Mouse (Mus musculus) forebrain, postnatal 0 days (tissue): ENCODE measurements around the gene Bsn. TPM values are rescaled to one million over a fixed set of nuclear protein-coding genes. Genes with fewer than 3 reads are reported as not detected.

Source experiments
- ATAC-seq: fragments of 200-750 bp; cut with Nextera tagmentation; 2 replicates; pipeline ENCODE4 v1.8.0; 2017; ENCODE audit warnings: mild to moderate bottlenecking, moderate library complexity
- DNase-seq: peaks from one replicate; pipeline ENCODE4 v3.0.0-alpha.2; 2015
- H3K27ac ChIP-seq: fragments of 300-500 bp; sonication (generic); 2 replicates; pipeline ENCODE4 v1.5.1; 2014; ENCODE audit warnings: low read depth, mild to moderate bottlenecking, antibody characterized with exemption, low read length, moderate library complexity, mixed read lengths
- H3K27me3 ChIP-seq: fragments of 300-500 bp; sonication (generic); 2 replicates; pipeline ENCODE4 v1.6.1; 2014; ENCODE audit warnings: mild to moderate bottlenecking, low read length, mixed read lengths; ENCODE audit not compliant: insufficient read depth
- H3K36me3 ChIP-seq: fragments of 300-500 bp; sonication (generic); 2 replicates; pipeline ENCODE4 v1.6.1; 2014; ENCODE audit warnings: mild to moderate bottlenecking, moderate library complexity; ENCODE audit not compliant: insufficient read depth
- H3K4me1 ChIP-seq: fragments of 300-500 bp; sonication (generic); 2 replicates; pipeline ENCODE4 v1.6.1; 2014; ENCODE audit warnings: antibody characterized with exemption; ENCODE audit not compliant: insufficient read depth
- H3K4me2 ChIP-seq: fragments of 300-500 bp; sonication (generic); 2 replicates; pipeline ENCODE4 v1.6.1; 2014; ENCODE audit warnings: low read depth, mild to moderate bottlenecking, moderate library complexity
- H3K4me3 ChIP-seq: fragments of 300-500 bp; sonication (generic); 2 replicates; pipeline ENCODE4 v1.5.1; 2014; ENCODE audit warnings: low read depth, low read length, mixed read lengths
- H3K9ac ChIP-seq: fragments of 300-500 bp; sonication (generic); 2 replicates; pipeline ENCODE4 v1.6.1; 2014; ENCODE audit warnings: mild to moderate bottlenecking
- H3K9me3 ChIP-seq: fragments of 300-500 bp; sonication (generic); 2 replicates; pipeline ENCODE4 v1.6.1; 2016; ENCODE audit warnings: low read length
- CTCF ChIP-seq: sonication (generic); IDR thresholded peaks from 2 replicates; pipeline ENCODE4 v1.5.1; 2016; ENCODE audit warnings: antibody characterized with exemption, control low read depth, low read depth
- WGBS: fragments of 180-500 bp; shearing (Covaris S2); extraction: QIAGEN DNeasy Blood & Tissue Kit; methylation state at CpG from one replicate; pipeline ENCODE4 v1.1.7; 2014; 5-methylcytosine and 5-hydroxymethylcytosine counted together
- polyA plus RNA-seq: library from polyadenylated mRNA; unstranded; fragments of >200 nt; fragmentation: Nextera tagmentation; extraction: Ambion mirVana; gene quantifications from 2 replicates; pipeline ENCODE4 v1.2.1, GENCODE M21; 2015
- total RNA-seq: library from RNA; depleted of rRNA; stranded (reverse); fragments of >200 nt; gene quantifications from 2 replicates; pipeline ENCODE4 v1.2.3, GENCODE M21; 2014

Gene Bsn
- total and polyA plus RNA-seq, 2 experiments from 2014 or later = 5.5 to 34.1 TPM

DNA sequence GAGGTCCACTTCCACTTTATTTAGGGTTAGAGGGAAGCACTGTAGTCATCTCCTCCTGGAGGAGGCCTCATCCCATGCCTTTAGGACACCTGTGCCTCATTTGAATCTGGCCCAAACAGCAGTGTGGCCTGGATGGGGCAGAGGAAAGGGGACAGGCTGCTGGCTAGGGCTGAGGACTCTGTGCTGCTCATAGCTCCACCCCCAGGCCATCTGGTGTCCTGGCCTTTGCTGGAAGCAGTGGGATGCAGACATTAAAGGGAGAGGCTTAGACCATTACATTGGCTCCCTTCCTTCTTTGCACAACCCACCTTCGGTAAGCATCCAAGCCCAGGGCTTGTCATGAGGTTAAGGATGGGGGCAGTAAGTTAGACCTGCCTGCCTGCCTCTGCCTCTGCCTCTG lies 56.7 kb downstream of the Bsn start:
- DNase-seq (no peak), ATAC-seq (no peak)
- TF ChIP-seq CTCF = no peak
- H3K4me1 ChIP-seq = no peaks in the 10 kb centered on the region
- WGBS = 64% methylated on average over 1 of the region's 1 CpGs
- no peaks in the 10 kb centered on the region for H3K27me3 ChIP-seq
- H3K36me3 ChIP-seq = peaks cover 13% of the 10 kb centered on the region; the same call in 1 of the 2 replicates
- H3K27ac ChIP-seq = no peak overlapping the region
- H3K9me3 ChIP-seq = no peaks in the 10 kb centered on the region
- no peak overlapping the region for H3K4me3 ChIP-seq
- H3K9ac ChIP-seq = no peak overlapping the region
- H3K4me2 ChIP-seq = no peak overlapping the region

DNA sequence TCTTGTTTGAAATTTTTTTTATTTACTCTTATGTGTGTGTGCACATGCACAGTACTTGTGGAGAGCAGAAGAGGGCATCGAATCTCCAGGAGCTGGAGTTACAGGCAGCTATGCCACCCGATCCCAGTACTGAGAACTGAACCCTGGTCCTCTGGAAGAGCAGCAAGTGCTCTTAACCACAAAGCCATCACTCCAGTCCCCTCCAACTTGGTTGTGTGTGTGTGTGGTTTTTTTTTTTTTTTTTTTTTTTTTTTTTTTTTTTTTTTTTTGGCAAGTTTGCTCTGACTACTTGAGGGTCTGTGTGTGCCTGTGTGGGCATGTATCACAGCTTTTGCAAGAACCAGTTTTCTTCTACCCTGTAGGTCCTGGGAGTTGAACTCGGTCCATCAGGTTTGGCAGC lies 57.8 kb downstream of the Bsn start:
- Histone ChIP-seq H3K36me3 (peaks cover 7% of the 10 kb centered on the region; the same call in 1 of the 2 replicates), H3K27ac (no peak overlapping the region), H3K4me3 (no peak overlapping the region), H3K4me1 (no peaks in the 10 kb centered on the region), H3K9me3 (no peaks in the 10 kb centered on the region), H3K27me3 (no peaks in the 10 kb centered on the region), H3K4me2 (no peak overlapping the region), H3K9ac (no peak overlapping the region)
- WGBS = 85% methylated on average over 3 of the region's 3 CpGs
- DNase-seq = no peak
- TF ChIP-seq CTCF = no peak
- no peak for ATAC-seq

DNA sequence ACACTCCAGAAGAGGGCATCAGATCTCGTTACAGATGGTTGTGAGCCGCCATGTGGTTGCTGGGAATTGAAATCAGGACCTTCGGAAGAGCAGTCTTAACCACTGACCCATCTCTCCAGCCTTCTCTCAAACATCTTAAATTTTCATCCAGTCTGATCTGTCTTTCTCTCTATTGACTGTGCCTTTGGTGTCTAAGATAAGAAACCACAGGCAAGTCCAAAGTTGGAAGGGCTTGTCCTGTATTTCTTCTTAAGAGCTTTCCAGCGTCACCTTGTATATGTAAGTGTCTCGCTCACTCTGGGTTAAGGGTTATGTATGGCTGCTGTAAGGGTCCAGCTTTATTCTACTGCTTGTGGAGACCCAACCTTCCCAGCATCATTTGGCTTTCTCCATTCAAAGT lies 58.7 kb downstream of the Bsn start:
- Histone ChIP-seq H3K27me3 (no peaks in the 10 kb centered on the region), H3K9me3 (no peaks in the 10 kb centered on the region), H3K4me2 (no peak overlapping the region), H3K4me1 (no peaks in the 10 kb centered on the region), H3K9ac (no peak overlapping the region), H3K27ac (no peak overlapping the region), H3K4me3 (no peak overlapping the region), H3K36me3 (no peaks in the 10 kb centered on the region)
- DNase-seq = no peak
- TF ChIP-seq CTCF = no peak
- WGBS = 89% methylated on average over 5 of the region's 5 CpGs
- ATAC-seq = no peak

DNA sequence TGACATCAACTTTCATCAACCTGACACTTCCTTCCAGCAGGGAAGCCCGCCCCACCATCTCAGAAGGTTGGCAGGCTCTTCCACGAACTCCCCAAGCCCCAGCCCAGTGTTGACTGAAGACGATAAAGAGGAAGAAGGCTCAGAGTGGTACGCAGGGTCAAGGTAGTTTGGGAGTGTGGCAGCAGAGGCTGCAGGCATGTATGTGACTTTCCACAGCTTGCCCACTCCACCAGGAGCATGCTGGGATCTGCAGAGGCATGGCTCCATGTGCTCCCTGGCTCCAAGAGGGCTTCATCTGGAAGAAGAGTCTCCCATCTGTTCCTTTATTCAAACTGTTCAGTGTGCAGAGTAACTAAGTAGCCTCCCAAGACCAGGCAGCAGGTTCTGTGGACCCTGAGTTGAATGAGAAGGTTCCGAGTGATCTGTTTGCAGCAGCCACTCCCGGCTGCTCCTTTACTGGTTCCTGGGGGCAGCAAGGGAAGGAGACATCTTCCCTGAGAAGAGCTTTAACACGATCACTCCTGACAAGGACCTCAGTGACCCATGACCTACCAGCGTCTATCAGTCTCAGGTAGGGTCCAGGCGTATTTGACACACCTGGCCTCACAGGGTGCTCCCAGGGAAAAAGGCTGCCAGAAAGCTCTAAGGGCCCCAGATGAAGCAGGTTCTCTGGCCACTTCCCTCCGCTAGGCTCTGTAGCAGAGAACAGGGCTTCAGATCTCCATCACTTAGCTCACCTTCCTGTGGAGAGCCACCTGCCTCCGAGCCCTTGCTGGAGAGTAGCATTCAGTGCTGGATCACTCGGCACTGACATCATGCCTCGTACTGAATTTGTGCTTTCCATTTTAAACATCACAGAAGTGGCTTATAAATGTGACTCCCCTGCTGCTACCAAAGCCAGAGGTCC lies 60.9 kb downstream of the Bsn start:
- Histone ChIP-seq H3K9ac (no peak overlapping the region), H3K27me3 (no peaks in the 10 kb centered on the region), H3K9me3 (no peaks in the 10 kb centered on the region), H3K36me3 (peaks cover 11% of the 10 kb centered on the region; the same call in 1 of the 2 replicates), H3K4me2 (no peak overlapping the region), H3K4me3 (no peak overlapping the region), H3K27ac (no peak overlapping the region), H3K4me1 (no peaks in the 10 kb centered on the region)
- TF ChIP-seq CTCF = no peak
- ATAC-seq = no peak
- 85% methylated on average over 13 of the region's 13 CpGs for WGBS
- DNase-seq = no peak

DNA sequence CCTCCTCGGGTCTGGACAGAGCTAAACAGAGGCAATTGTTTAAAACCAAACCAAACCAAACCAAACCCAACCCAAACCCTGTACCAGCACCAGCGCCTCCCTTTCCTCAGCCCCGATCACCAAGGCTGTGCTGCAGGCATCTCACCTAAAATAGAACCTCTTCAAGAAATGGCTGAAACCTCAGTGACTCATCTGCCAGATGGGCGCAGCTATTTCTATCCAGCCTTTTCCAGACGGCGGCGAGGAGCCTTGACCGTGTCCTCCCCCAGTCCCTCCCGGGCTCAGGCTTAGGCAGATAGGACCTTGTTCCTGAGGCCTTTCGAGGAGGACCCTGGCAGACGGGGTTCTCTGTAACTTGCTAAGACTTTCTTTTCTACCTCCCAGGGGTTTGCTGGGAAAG lies 61.9 kb downstream of the Bsn start:
- H3K9ac ChIP-seq = no peak overlapping the region
- no peak overlapping the region for H3K4me3 ChIP-seq
- 87% methylated on average over 11 of the region's 11 CpGs for WGBS
- H3K36me3 ChIP-seq = peaks cover 11% of the 10 kb centered on the region; the same call in 1 of the 2 replicates
- no peak for DNase-seq
- no peak overlapping the region for H3K4me2 ChIP-seq
- no peak for ATAC-seq
- no peak for TF ChIP-seq CTCF
- H3K9me3 ChIP-seq = no peaks in the 10 kb centered on the region
- no peaks in the 10 kb centered on the region for H3K4me1 ChIP-seq
- H3K27ac ChIP-seq = no peak overlapping the region
- no peaks in the 10 kb centered on the region for H3K27me3 ChIP-seq

DNA sequence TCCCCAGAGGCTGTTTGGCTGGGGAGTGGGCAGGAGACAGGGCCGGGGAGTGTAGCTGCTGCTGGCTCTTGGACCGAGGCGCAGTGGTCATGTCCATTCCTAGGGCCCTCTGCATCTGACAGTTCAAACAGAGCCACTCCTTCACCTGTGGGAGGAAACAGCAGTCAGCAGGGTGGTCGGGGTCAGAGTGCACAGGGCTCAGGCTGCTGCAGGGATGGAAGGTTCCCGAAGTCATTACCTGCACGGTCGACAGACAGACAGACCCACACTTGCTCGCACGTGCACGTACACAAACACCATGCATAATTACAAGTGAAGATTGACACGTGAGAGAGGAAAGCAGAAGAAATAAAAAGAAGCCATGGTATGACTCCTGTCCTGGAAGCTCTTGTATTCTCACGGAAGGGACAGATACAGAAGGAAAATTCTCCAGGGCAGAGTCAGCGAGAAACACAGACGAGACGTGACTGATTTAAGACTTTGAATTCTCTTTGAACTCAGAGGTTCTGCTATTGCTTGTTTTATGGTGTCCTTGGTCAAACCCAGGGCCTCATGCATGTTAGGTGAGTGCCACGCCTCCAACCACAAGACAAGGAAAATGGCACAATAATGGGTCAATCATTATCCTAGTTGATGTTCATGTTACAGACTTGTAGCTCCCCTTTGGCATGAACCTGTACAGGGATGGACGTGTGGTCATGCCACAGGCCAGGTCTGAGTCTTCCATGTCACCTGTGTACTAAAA lies 63.6 kb downstream of the Bsn start:
- H3K4me2 ChIP-seq = no peak overlapping the region
- no peak overlapping the region for H3K4me3 ChIP-seq
- WGBS = 85% methylated on average over 17 of the region's 17 CpGs
- no peak for TF ChIP-seq CTCF
- no peaks in the 10 kb centered on the region for H3K9me3 ChIP-seq
- H3K9ac ChIP-seq = no peak overlapping the region
- no peak for DNase-seq
- no peak overlapping the region for H3K27ac ChIP-seq
- no peaks in the 10 kb centered on the region for H3K4me1 ChIP-seq
- no peak for ATAC-seq
- peaks cover 11% of the 10 kb centered on the region; the same call in 1 of the 2 replicates for H3K36me3 ChIP-seq
- H3K27me3 ChIP-seq = no peaks in the 10 kb centered on the region

DNA sequence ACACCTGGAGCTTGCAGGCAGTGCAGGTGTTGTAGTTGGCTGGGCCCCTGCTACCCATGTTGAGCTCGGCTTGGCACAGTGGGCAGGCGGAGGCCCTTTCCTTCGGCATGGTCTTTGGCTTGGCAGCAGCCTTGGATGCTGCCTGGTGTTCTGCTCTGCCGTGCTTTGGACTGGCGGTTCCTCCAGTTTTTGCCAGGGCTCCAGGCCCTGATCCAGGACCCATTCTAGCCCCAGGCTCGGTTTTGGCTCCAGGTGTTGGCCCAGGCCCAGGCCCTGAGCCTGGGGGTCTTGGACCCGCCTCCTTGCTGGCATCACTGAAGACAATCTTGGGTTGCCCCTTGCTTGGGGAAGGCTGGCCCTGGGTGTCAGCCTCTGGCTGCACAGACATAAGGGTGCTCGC lies 64.5 kb downstream of the Bsn start:
- no peak for TF ChIP-seq CTCF
- Histone ChIP-seq H3K27ac (no peak overlapping the region), H3K4me3 (no peak overlapping the region), H3K9ac (no peak overlapping the region), H3K4me1 (no peaks in the 10 kb centered on the region), H3K9me3 (no peaks in the 10 kb centered on the region), H3K36me3 (peaks cover 11% of the 10 kb centered on the region; the same call in 1 of the 2 replicates), H3K4me2 (no peak overlapping the region), H3K27me3 (no peaks in the 10 kb centered on the region)
- ATAC-seq (no peak), DNase-seq (no peak)
- 74% methylated on average over 8 of the region's 8 CpGs for WGBS
